Mouse (Mus musculus): Measurements from ENCODE around the gene Blm. TPM values are rescaled to one million over a fixed set of nuclear protein-coding genes. Genes with fewer than 3 reads are reported as not detected.

Gene Blm
- total and polyA plus RNA-seq, 3 experiments = 24.1 to 56.2 (median 36.4) TPM

- H3K4me2 ChIP-seq (ENCODE audit: insufficient read depth, low read depth, poor library complexity, severe bottlenecking) = no peak overlapping the region
- H3K9ac ChIP-seq (ENCODE audit: insufficient read depth, low read depth) = no peak overlapping the region
- H3K27me3 ChIP-seq (replicated peaks) = no peaks in the 10 kb centered on the region
- no peak for DNase-seq (ENCODE audit: extremely low read depth)
- TF ChIP-seq HCFC1 (IDR thresholded peaks at IDR 0.05; ENCODE audit: low read depth, low read length) = no peak
- peak; percentile 48; the same call in 1 of the 2 replicates for TF ChIP-seq BHLHE40 (IDR thresholded peaks at IDR 0.05; ENCODE audit: low read depth, low read length)
- TF ChIP-seq ZC3H11A (IDR thresholded peaks at IDR 0.05; ENCODE audit: low read depth, low read length) = no peak
- no peak for TF ChIP-seq MAZ (IDR thresholded peaks at IDR 0.05; ENCODE audit: low read depth, low read length)
- H3K4me1 ChIP-seq (ENCODE audit: control insufficient read depth in 1 of 2, insufficient read depth in 2 of 2) = peaks cover 0 to 4% of the 10 kb centered on the region in 2 experiments; a peak in 1 of 4 replicates
- H3K27ac ChIP-seq (ENCODE audit: insufficient read depth, low read depth) = no peak overlapping the region
- no peaks in the 10 kb centered on the region for H3K79me2 ChIP-seq (replicated peaks; ENCODE audit: control insufficient read depth, extremely low read depth, insufficient read depth, poor library complexity, severe bottlenecking)
- dilution Hi-C loops (cut with MboI; ENCODE audit: extremely low pct_ligation_motif_present, extremely low pct_unique_long_range_greater_than_20kb, low sequenced_read_pairs) = no loop called here
- H3K9me3 ChIP-seq (replicated peaks; ENCODE audit: low read length) = peaks cover 5% of the 10 kb centered on the region
- in situ Hi-C loops (cut with MboI; ENCODE audit: low pct_ligation_motif_present, low pct_unique_long_range_greater_than_20kb, low sequenced_read_pairs) = no loop called here
- no peaks in the 10 kb centered on the region for H3K36me3 ChIP-seq (replicated peaks in 1 of 2; ENCODE audit: control insufficient read depth in 1 of 2, insufficient read depth in 1 of 2, low read length in 1 of 2)
- H3K4me3 ChIP-seq (replicated peaks in 1 of 3; ENCODE audit: low read depth in 2 of 3, low read length in 2 of 3, poor library complexity in 1 of 3) = no peak overlapping the region
Observed at GRCm38 (mm10) chr7:80426363-80426762, 108.6 kb downstream of the Blm start.

- TF ChIP-seq CHD2 (IDR thresholded peaks at IDR 0.05; ENCODE audit: low read length) (no peak), MEF2A (IDR thresholded peaks at IDR 0.05; ENCODE audit: borderline replicate concordance, low read depth, low read length) (no peak), RAD21 (IDR thresholded peaks at IDR 0.05; ENCODE audit: low read depth, low read length) (peak; percentile 47), SMC3 (IDR thresholded peaks at IDR 0.05; ENCODE audit: low read depth, low read length) (peak; percentile 63), CTCF (conservative IDR thresholded peaks at IDR 0.05 in 1 of 2, IDR thresholded peaks at IDR 0.05 in 1 of 2; ENCODE audit: low read depth in 2 of 2, low read length in 2 of 2) (peak in 1 of 2 experiments; percentile 57; a peak in 2 of 4 replicates)
- H3K4me3 ChIP-seq (replicated peaks in 1 of 3; ENCODE audit: low read depth in 2 of 3, low read length in 2 of 3, poor library complexity in 1 of 3) = no peak overlapping the region
- no peak overlapping the region for H3K9ac ChIP-seq (ENCODE audit: insufficient read depth, low read depth)
- in situ Hi-C loops (cut with MboI; ENCODE audit: low pct_ligation_motif_present, low pct_unique_long_range_greater_than_20kb, low sequenced_read_pairs) = no loop called here
- H3K36me3 ChIP-seq (replicated peaks in 1 of 2; ENCODE audit: control insufficient read depth in 1 of 2, insufficient read depth in 1 of 2, low read length in 1 of 2) = no peaks in the 10 kb centered on the region
- H3K4me2 ChIP-seq (ENCODE audit: insufficient read depth, low read depth, poor library complexity, severe bottlenecking) = no peak overlapping the region
- dilution Hi-C loops (cut with MboI; ENCODE audit: extremely low pct_ligation_motif_present, extremely low pct_unique_long_range_greater_than_20kb, low sequenced_read_pairs) = no loop called here
- H3K27ac ChIP-seq (ENCODE audit: insufficient read depth, low read depth) = no peak overlapping the region
- DNase-seq (ENCODE audit: extremely low read depth) = no peak
- peaks cover 0 to 10% of the 10 kb centered on the region in 2 experiments; a peak in 2 of 4 replicates for H3K4me1 ChIP-seq (ENCODE audit: control insufficient read depth in 1 of 2, insufficient read depth in 2 of 2)
- peaks cover 5% of the 10 kb centered on the region for H3K9me3 ChIP-seq (replicated peaks; ENCODE audit: low read length)
- no peaks in the 10 kb centered on the region for H3K27me3 ChIP-seq (replicated peaks)
- no peaks in the 10 kb centered on the region for H3K79me2 ChIP-seq (replicated peaks; ENCODE audit: control insufficient read depth, extremely low read depth, insufficient read depth, poor library complexity, severe bottlenecking)
Observed at GRCm38 (mm10) chr7:80424722-80425121, 110.2 kb downstream of the Blm start.

- Histone ChIP-seq H3K27ac (ENCODE audit: insufficient read depth, low read depth) (no peak overlapping the region), H3K79me2 (replicated peaks; ENCODE audit: control insufficient read depth, extremely low read depth, insufficient read depth, poor library complexity, severe bottlenecking) (no peaks in the 10 kb centered on the region), H3K9me3 (replicated peaks; ENCODE audit: low read length) (peaks cover 5% of the 10 kb centered on the region), H3K4me2 (ENCODE audit: insufficient read depth, low read depth, poor library complexity, severe bottlenecking) (no peak overlapping the region), H3K4me1 (ENCODE audit: control insufficient read depth in 1 of 2, insufficient read depth in 2 of 2) (peaks cover 4 to 28% of the 10 kb centered on the region in 2 experiments), H3K36me3 (replicated peaks in 1 of 2; ENCODE audit: control insufficient read depth in 1 of 2, insufficient read depth in 1 of 2, low read length in 1 of 2) (no peaks in the 10 kb centered on the region), H3K9ac (ENCODE audit: insufficient read depth, low read depth) (no peak overlapping the region), H3K4me3 (replicated peaks in 1 of 3; ENCODE audit: low read depth in 2 of 3, low read length in 2 of 3, poor library complexity in 1 of 3) (no peak overlapping the region), H3K27me3 (replicated peaks) (no peaks in the 10 kb centered on the region)
- in situ Hi-C loops (cut with MboI; ENCODE audit: low pct_ligation_motif_present, low pct_unique_long_range_greater_than_20kb, low sequenced_read_pairs) = no loop called here
- no peak for TF ChIP-seq USF2 (conservative IDR thresholded peaks at IDR 0.05; ENCODE audit: low read depth, low read length)
- TF ChIP-seq HCFC1 (IDR thresholded peaks at IDR 0.05; ENCODE audit: low read depth, low read length) = no peak
- no peak for TF ChIP-seq MXI1 (IDR thresholded peaks at IDR 0.05; ENCODE audit: low read depth, low read length)
- no peak for TF ChIP-seq KAT2A (IDR thresholded peaks at IDR 0.05; ENCODE audit: insufficient replicate concordance, low read length)
- TF ChIP-seq MAX (IDR thresholded peaks at IDR 0.05; ENCODE audit: low read length) = no peak
- TF ChIP-seq BHLHE40 (IDR thresholded peaks at IDR 0.05; ENCODE audit: low read depth, low read length) = no peak
- no peak for TF ChIP-seq ELF1 (IDR thresholded peaks at IDR 0.05; ENCODE audit: low read depth, low read length)
- TF ChIP-seq ZNF384 (IDR thresholded peaks at IDR 0.05; ENCODE audit: low read depth, low read length) = no peak
- no peak for TF ChIP-seq USF1 (IDR thresholded peaks at IDR 0.05; ENCODE audit: low read depth, low read length)
- TF ChIP-seq CTCF (conservative IDR thresholded peaks at IDR 0.05 in 1 of 2, IDR thresholded peaks at IDR 0.05 in 1 of 2; ENCODE audit: low read depth in 2 of 2, low read length in 2 of 2) = no peak
- TF ChIP-seq MAFK (IDR thresholded peaks at IDR 0.05; ENCODE audit: insufficient replicate concordance, low read length) = no peak
- no peak for TF ChIP-seq TBP (conservative IDR thresholded peaks at IDR 0.05; ENCODE audit: low read depth, low read length)
- no peak for TF ChIP-seq PAX5 (IDR thresholded peaks at IDR 0.05; ENCODE audit: low read length)
- no peak for DNase-seq (ENCODE audit: extremely low read depth)
- dilution Hi-C loops (cut with MboI; ENCODE audit: extremely low pct_ligation_motif_present, extremely low pct_unique_long_range_greater_than_20kb, low sequenced_read_pairs) = no loop called here
Observed at GRCm38 (mm10) chr7:80422759-80423480, 112.0 kb downstream of the Blm start.

Data from CH12.LX (cell line).